Mouse (Mus musculus) splenic B cell, adult 2 months (primary cell): ENCODE results near the gene Six4.
"Not testable (repeated sequence)": the region's sequence is repeated elsewhere in the genome, so short reads cannot be mapped to it uniquely, and the experiment has no call there.

Source experiments
- DNase-seq: peaks from one replicate; pipeline ENCODE4 v3.0.0-alpha.2; 2011; ENCODE audit warnings: low read depth, low spot score
- H3K27me3 ChIP-seq: 2 replicates; pipeline ENCODE4 v1.6.1; 2012; ENCODE audit warnings: mild to moderate bottlenecking, low read length, moderate library complexity, mixed read lengths; ENCODE audit not compliant: control insufficient read depth, poor library complexity, insufficient read depth, severe bottlenecking
- H3K36me3 ChIP-seq: 2 replicates; pipeline ENCODE4 v1.6.1; 2012; ENCODE audit warnings: mild to moderate bottlenecking, low read length, moderate library complexity, mixed read lengths; ENCODE audit not compliant: control insufficient read depth, poor library complexity, insufficient read depth, severe bottlenecking

The Six4 gene

GRCm38 (mm10) chr12:73103713-73104112 lies 9.5 kb downstream of the Six4 start:
- H3K36me3 ChIP-seq: no peaks in the 10 kb centered on the region
- DNase-seq: no peak
- no peaks in the 10 kb centered on the region; the same call in 1 of the 2 replicates for H3K27me3 ChIP-seq

DNA sequence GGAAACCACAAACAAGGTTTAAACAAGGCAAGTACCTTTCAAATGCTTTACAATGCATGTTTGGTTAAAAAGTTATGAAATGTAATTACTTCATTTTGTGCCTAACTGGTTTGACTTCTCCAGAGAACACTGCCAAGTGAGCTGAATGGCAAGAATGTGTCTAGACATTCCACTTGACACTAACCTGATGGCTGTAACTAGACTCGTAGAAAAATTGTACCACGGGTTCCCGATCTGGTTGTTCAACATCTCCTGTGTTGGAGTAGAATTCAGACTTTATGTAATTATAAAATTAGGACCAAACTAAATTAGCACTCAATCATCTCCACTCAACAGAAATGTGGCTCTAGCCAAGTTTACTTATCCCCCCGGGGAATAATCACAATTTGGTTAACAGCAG lies 14.7 kb downstream of the Six4 start:
- no peak for DNase-seq
- no peaks in the 10 kb centered on the region for H3K27me3 ChIP-seq
- no peaks in the 10 kb centered on the region for H3K36me3 ChIP-seq

GRCm38 (mm10) chr12:73096177-73096576 lies 17.1 kb downstream of the Six4 start:
- DNase-seq, H3K27me3 ChIP-seq, H3K36me3 ChIP-seq: not testable (repeated sequence)

DNA sequence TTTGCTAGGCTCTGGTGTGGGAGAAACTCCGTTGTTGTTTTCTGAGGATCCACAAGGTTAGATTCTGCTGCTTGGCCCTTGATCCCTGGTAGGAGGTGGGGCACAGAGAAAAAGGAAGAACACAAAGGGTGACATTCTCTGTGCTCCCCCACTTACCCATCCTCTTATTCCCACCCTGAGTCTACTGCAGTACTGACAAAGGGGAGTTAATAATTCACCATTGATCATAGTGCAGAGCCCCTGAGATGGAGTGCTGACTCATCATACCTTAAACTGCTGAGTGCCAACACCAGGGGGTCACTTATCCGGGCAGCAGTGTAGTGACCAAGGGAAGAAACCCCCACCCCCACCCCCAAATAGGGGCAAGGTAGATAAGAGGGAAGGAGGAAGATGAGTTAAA lies 18.7 kb downstream of the Six4 start:
- H3K27me3 ChIP-seq: no peaks in the 10 kb centered on the region
- H3K36me3 ChIP-seq: no peaks in the 10 kb centered on the region
- DNase-seq: no peak

GRCm38 (mm10) chr12:73094189-73094588 lies 19.1 kb downstream of the Six4 start:
- H3K27me3 ChIP-seq: no peaks in the 10 kb centered on the region
- no peaks in the 10 kb centered on the region for H3K36me3 ChIP-seq
- no peak for DNase-seq

DNA sequence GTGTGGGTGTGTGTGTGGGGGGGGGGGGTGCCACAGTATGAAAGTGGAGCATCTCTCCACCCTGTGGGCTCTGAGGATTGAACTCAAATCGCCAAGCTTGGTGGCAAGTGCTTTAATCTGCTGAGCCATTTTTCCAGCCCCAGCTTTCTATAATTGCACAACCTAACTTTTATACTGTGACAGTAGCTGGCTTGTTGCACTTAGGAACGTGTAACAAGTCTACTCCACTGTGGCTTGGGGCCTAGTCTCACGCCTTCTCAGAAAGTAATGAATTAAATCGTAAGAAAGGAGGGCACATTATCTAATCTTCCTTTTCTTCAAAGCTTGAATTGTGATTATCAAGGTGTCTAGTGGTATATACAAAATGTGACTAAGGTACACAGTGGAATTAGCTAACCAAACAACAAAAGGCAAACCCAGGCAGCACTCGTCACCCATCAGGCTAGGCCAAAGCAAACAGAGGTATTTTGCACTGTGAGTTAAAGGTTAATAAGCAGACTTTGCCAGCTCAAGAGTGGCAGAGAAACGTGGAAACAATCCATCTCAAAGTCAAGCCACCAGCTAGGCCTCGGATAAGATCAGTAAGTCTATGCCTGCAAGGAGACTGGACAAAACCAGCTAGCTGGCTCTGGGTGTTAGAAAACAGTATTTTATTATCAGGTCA lies 22.5 kb downstream of the Six4 start:
- DNase-seq: no peak
- Histone ChIP-seq H3K27me3 (no peaks in the 10 kb centered on the region), H3K36me3 (no peaks in the 10 kb centered on the region)

DNA sequence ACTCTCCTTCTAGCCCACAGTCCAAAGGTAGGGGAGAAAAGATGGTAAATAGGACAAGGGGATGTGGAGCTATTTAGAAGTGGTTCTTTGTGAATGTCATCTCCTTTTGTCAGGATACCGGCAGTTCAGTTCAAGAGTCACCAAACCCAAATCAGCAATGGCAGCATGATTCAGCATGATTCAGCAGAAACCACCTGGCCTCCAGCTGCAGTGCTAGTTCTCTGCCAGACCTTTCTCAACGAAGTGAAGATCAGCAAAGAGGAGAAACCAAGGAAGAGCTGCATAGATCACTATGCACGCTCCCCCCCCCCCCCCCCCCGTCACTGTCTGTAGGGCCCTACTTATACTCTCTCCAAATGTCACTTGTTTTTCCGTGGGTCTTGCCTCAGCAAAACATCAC lies 24.3 kb downstream of the Six4 start:
- no peaks in the 10 kb centered on the region for H3K27me3 ChIP-seq
- no peaks in the 10 kb centered on the region for H3K36me3 ChIP-seq
- no peak for DNase-seq

- no peak for DNase-seq
- Histone ChIP-seq H3K36me3 (no peaks in the 10 kb centered on the region), H3K27me3 (no peaks in the 10 kb centered on the region)
These were observed 24.8 kb downstream of the Six4 start for GRCm38 (mm10) chr12:73088500-73088899.

GRCm38 (mm10) chr12:73087086-73087485 lies 26.2 kb downstream of the Six4 start:
- H3K36me3 ChIP-seq: no peaks in the 10 kb centered on the region
- no peak for DNase-seq
- no peaks in the 10 kb centered on the region for H3K27me3 ChIP-seq

GRCm38 (mm10) chr12:73085739-73086630 lies 27.3 kb downstream of the Six4 start:
- no peaks in the 10 kb centered on the region for H3K36me3 ChIP-seq
- H3K27me3 ChIP-seq: no peaks in the 10 kb centered on the region
- DNase-seq: no peak

DNA sequence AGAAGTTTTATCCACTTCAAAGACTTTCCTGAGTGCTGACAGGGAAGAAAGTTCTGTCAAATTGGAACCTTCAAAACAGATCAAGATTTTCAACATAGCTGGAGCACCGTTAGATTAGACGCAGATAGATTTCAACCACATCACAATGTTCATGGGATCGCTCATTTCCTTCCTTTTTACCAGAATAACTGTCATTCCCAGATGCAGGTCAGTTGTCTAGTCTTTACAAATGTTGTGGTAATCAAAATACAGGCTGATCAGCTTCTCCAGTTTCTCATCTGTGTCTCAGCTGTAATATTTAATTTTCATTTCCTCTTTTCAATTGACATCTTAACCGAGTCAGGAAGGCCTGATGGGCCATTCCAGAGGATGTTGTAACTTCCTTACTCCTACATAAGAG lies 29.5 kb downstream of the Six4 start:
- DNase-seq: no peak
- Histone ChIP-seq H3K27me3 (no peaks in the 10 kb centered on the region), H3K36me3 (no peaks in the 10 kb centered on the region)

DNA sequence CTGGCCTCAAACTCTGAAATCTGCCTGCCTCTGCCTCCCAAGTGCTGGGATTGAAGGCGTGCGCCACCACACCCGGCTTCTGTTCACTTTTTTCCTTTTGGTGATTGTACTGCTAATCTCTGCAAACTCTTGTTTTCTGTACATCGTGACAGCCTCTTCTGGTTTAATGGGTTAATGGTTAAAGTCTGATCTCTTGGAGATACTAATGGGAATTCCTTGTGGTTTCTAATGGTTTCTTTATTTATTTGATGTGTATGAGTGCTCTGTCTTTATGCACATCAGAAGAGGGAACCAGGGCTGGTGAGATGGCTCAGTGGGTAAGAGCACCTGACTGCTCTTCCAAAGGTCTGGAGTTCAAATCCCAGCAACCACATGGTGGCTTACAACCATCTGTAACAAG lies 31.4 kb downstream of the Six4 start:
- H3K36me3 ChIP-seq, DNase-seq, H3K27me3 ChIP-seq: not testable (repeated sequence)

- no peak for DNase-seq
- H3K36me3 ChIP-seq: no peaks in the 10 kb centered on the region
- H3K27me3 ChIP-seq: no peaks in the 10 kb centered on the region
These were observed 52.3 kb downstream of the Six4 start for GRCm38 (mm10) chr12:73060805-73061410.

GRCm38 (mm10) chr12:73057492-73057891 lies 55.8 kb downstream of the Six4 start:
- Histone ChIP-seq H3K27me3 (no peaks in the 10 kb centered on the region; the same call in 1 of the 2 replicates), H3K36me3 (no peaks in the 10 kb centered on the region)
- no peak for DNase-seq

DNA sequence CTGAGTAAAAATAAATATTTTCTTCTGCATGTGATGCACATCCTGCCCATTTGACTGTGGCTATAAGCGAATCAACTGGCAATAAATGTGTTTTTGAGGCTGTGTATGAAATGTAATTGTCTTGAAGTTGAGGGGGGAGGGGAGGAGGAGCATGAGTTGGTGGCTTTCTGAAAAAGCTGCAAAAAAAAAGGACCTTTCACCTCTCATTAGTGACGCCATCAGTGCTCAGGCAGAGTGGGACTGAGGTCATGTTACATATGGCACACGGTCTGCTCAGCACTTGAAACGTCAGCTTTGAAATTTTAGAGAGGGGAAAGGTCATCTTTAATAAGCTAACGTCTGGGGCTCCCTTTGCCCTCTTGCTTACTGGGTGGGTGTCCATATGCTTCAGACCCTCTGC lies 57.8 kb downstream of the Six4 start:
- Histone ChIP-seq H3K27me3 (no peaks in the 10 kb centered on the region; the same call in 1 of the 2 replicates), H3K36me3 (no peaks in the 10 kb centered on the region)
- DNase-seq: no peak
